Mouse (Mus musculus): ENCODE measurements around the gene Psen1. TPM values are rescaled to one million over a fixed set of nuclear protein-coding genes. Genes with fewer than 3 reads are reported as not detected.

The Psen1 gene
- polyA plus RNA-seq, 1 experiment from 2014 or later: 68.0 TPM

Other genes starting within 250 kb of the Psen1 start
- gene Dpf3, start 200.4 kb upstream of the Psen1 start, polyA plus RNA-seq (2014; fragmentation: Nextera tagmentation; extraction: Ambion mirVana): 3.6 and 3.7 TPM in 2 replicates
- 28.1 and 31.7 TPM in 2 replicates for gene Dcaf4, start 167.7 kb upstream of the Psen1 start, polyA plus RNA-seq (2014; fragmentation: Nextera tagmentation; extraction: Ambion mirVana)
- 16.2 and 19.0 TPM in 2 replicates for gene Zfyve1, start 90.9 kb upstream of the Psen1 start, polyA plus RNA-seq (2014; fragmentation: Nextera tagmentation; extraction: Ambion mirVana)
- gene Rbm25, start 56.9 kb upstream of the Psen1 start, polyA plus RNA-seq (2014; fragmentation: Nextera tagmentation; extraction: Ambion mirVana): 279 and 308 TPM in 2 replicates
- not detected in 2 replicates for gene Papln, start 75.5 kb downstream of the Psen1 start, polyA plus RNA-seq (2014; fragmentation: Nextera tagmentation; extraction: Ambion mirVana)
- gene Numb, start 233.8 kb downstream of the Psen1 start, polyA plus RNA-seq (2014; fragmentation: Nextera tagmentation; extraction: Ambion mirVana): 37.6 and 38.0 TPM in 2 replicates